8 mouse cellular contexts compared by ENCODE assay signal in the genomic region with DNA sequence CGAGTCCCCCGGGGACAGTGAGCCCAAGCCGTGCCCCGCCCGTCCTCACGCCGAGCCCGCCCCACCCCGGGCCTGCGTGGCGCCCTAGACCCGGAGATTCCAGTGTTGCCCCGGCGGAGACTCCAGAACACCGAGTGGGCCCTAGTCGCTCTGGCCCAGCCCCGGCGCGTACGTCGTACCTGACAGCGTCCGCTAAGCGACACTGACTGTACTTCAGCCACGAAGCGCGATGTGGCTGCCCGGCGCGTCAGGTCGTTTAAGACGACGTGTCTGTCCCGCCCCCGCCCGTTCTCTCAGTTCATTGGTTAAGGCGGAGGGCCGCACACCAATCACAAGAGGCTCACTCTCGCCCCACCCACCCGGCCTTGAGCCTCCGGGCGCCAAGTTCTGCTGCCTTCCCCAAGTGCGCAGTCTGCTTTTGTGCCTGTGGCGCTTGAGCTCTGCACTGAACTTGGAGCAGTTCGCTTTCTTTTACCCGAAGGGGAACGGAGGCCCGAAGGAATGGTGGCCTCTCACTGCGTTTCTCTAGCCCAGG. TPM values are rescaled to one million over a fixed set of nuclear protein-coding genes. Genes with fewer than 3 reads are reported as not detected.
DNase-seq lines count a peak whose midpoint lies in the region; ATAC-seq lines count a peak whose summit lies in the region.

A gene (minus strand): TSS at position 283 of the 535 bp plus-strand sequence.

- ATAC-seq in hindbrain, embryonic 11.5 days (ENCODE audit: low FRiP score) = peak; percentile 98

- no peaks in the 10 kb centered on the region; the same call in 1 of the 2 replicates for H3K27me3 ChIP-seq in hindbrain, embryonic 11.5 days (ENCODE audit: control insufficient read depth, insufficient read depth, low read length)

- no peaks in the 10 kb centered on the region for H3K36me3 ChIP-seq in hindbrain, embryonic 11.5 days (ENCODE audit: control insufficient read depth, insufficient read depth, low read length)

- no peaks in the 10 kb centered on the region for H3K9me3 ChIP-seq in hindbrain, embryonic 11.5 days (ENCODE audit: control insufficient read depth, low read length)

- H3K4me2 ChIP-seq in hindbrain, embryonic 11.5 days (replicated peaks; ENCODE audit: low read depth, low read length) = peak within 1 kb of the TSS; percentile 87

- DNase-seq in Muller cell, postnatal 12 days (ENCODE audit: inconsistent ontology term) = peak; percentile 99
- DNase-seq in cerebellum, adult 9-11 months = peak; percentile 96
- DNase-seq in frontal cortex, adult 2 months (ENCODE audit: extremely low spot score in 1 of 2, low spot score in 1 of 2) = peak; percentile 91 to 95
- DNase-seq in hindbrain, embryonic 11.5 days (ENCODE audit: low spot score) = peak; percentile 96
- peak; percentile 85 to 92 for DNase-seq in layer of hippocampus, postnatal 10 days (ENCODE audit: low spot score in 2 of 2)
- peak; percentile 97 for DNase-seq in lung, postnatal 10 days
- DNase-seq in ovary, postnatal 36 days (ENCODE audit: low spot score) = peak; percentile 95
- DNase-seq in thymus, postnatal 25 days = peak; percentile 96

- H3K27ac ChIP-seq in hindbrain, embryonic 11.5 days (ENCODE audit: low read depth, low read length) = peak within 1 kb of the TSS; percentile 71

- H3K4me1 ChIP-seq in hindbrain, embryonic 11.5 days (replicated peaks; ENCODE audit: control insufficient read depth, insufficient read depth, low read length) = 0 out of 2 replicates have a peak, but pooled peaks cover 2% of the 10 kb centered on the region

- H3K4me3 ChIP-seq in hindbrain, embryonic 11.5 days (ENCODE audit: low read depth, low read length) = peak within 1 kb of the TSS; percentile 70

- H3K9ac ChIP-seq in hindbrain, embryonic 11.5 days (ENCODE audit: low read depth, low read length) = peak within 1 kb of the TSS; percentile 62

- under 1% methylated on average over 43 of the region's 49 CpGs for WGBS in hindbrain, embryonic 11.5 days

RNA-seq across cellular contexts. Expression of the gene that starts here (rescaled TPM):
- 82.3 and 97.4 TPM in 2 replicates for polyA plus RNA-seq in frontal cortex, adult 2 months (2012; rRNA removed)
- 138 and 144 TPM in 2 replicates for polyA plus RNA-seq in hindbrain, embryonic 11.5 days (2014; fragmentation: Nextera tagmentation; extraction: Ambion mirVana)
- total RNA-seq in layer of hippocampus, postnatal 10 days (2021) = 10 to 100 TPM; 69.3 to 72.7 TPM

Comparison
In these comparisons a context has a peak if more than half of its experiments do, and no peak if none do; other contexts are left out.
1. Peak in every context shown above with its lines: DNase-seq, ATAC-seq, H3K4me3 ChIP-seq and H3K27ac ChIP-seq.